Mouse (Mus musculus): ENCODE measurements around the gene N4bp2l2.

Gene N4bp2l2

GRCm38 (mm10) chr5:150559519-150560103 is 106.4 kb downstream of the N4bp2l2 start:
- DNase-seq = no peak
